Mouse (Mus musculus) CH12.LX (cell line): Measurements from ENCODE around the gene Senp1.

ENCODE experiments used
- CHD2 ChIP-seq: IDR thresholded peaks from 2 replicates; pipeline ENCODE4 v1.6.1; 2011; ENCODE audit warnings: low read length, improper control_type of control experiment
- CTCF ChIP-seq, 2 experiments: IDR thresholded peaks in 1 of 2; conservative IDR thresholded peaks in 1 of 2; 2 replicates each; pipeline ENCODE4 v1.5.1; 2011 to 2012; ENCODE audit warnings: low read depth in 2 of 2, low read length in 2 of 2, improper control_type of control experiment in 1 of 2, inconsistent platforms in 1 of 2, mild to moderate bottlenecking in 1 of 2, moderate library complexity in 1 of 2
- IRF4 ChIP-seq: IDR thresholded peaks from 2 replicates; pipeline ENCODE4 v1.6.1; 2014; ENCODE audit warnings: low read depth, mild to moderate bottlenecking, inconsistent platforms, low read length, improper control_type of control experiment
- MAX ChIP-seq: IDR thresholded peaks from 2 replicates; pipeline ENCODE4 v1.6.1; 2011; ENCODE audit warnings: low read length, improper control_type of control experiment
- MYC ChIP-seq: IDR thresholded peaks from 2 replicates; pipeline ENCODE4 v1.6.1; 2011; ENCODE audit warnings: low read depth, mild to moderate bottlenecking, improper control_type of control experiment, low read length
- NRF1 ChIP-seq: IDR thresholded peaks from 2 replicates; pipeline ENCODE4 v1.6.1; 2014; ENCODE audit warnings: low read depth, mild to moderate bottlenecking, inconsistent platforms, low read length, improper control_type of control experiment, moderate library complexity
- PAX5 ChIP-seq: IDR thresholded peaks from 2 replicates; pipeline ENCODE4 v1.6.1; 2012; ENCODE audit warnings: low read length, inconsistent platforms, mixed read lengths
- POLR2A ChIP-seq: IDR thresholded peaks from 2 replicates; pipeline ENCODE4 v1.6.1; 2011; ENCODE audit warnings: low read depth, mild to moderate bottlenecking, improper control_type of control experiment, low read length
- RCOR1 ChIP-seq: conservative IDR thresholded peaks from 2 replicates; pipeline ENCODE4 v1.6.1; 2012; ENCODE audit warnings: low read depth, mild to moderate bottlenecking, inconsistent platforms, low read length, improper control_type of control experiment
- TBP ChIP-seq: conservative IDR thresholded peaks from 2 replicates; pipeline ENCODE4 v1.6.1; 2011; ENCODE audit warnings: low read depth, low read length, improper control_type of control experiment
- USF1 ChIP-seq: IDR thresholded peaks from 2 replicates; pipeline ENCODE4 v1.6.1; 2014; ENCODE audit warnings: low read depth, mild to moderate bottlenecking, inconsistent platforms, low read length, improper control_type of control experiment
- ZC3H11A ChIP-seq: IDR thresholded peaks from 2 replicates; pipeline ENCODE4 v1.6.1; 2012; ENCODE audit warnings: low read depth, mild to moderate bottlenecking, inconsistent platforms, low read length, improper control_type of control experiment
- ZKSCAN1 ChIP-seq: IDR thresholded peaks from 2 replicates; pipeline ENCODE4 v1.6.1; 2012; ENCODE audit warnings: low read depth, inconsistent platforms, low read length, improper control_type of control experiment, borderline replicate concordance
- ZNF384 ChIP-seq: IDR thresholded peaks from 2 replicates; pipeline ENCODE4 v1.6.1; 2012; ENCODE audit warnings: low read depth, low read length, improper control_type of control experiment, inconsistent platforms

- TF ChIP-seq POLR2A (no peak), PAX5 (no peak), IRF4 (no peak), ZKSCAN1 (no peak), MAX (no peak), RCOR1 (no peak), ZC3H11A (no peak), NRF1 (no peak), CTCF (conservative IDR thresholded peaks at IDR 0.05 in 1 of 2, IDR thresholded peaks at IDR 0.05 in 1 of 2; ENCODE audit: low read depth in 2 of 2, low read length in 2 of 2) (no peak), CHD2 (no peak), TBP (no peak), MYC (no peak), ZNF384 (no peak), USF1 (no peak)
These were observed 88.4 kb downstream of the Senp1 start for GRCm38 (mm10) chr15:98005181-98005580.
